Mouse (Mus musculus) brain, embryonic 18.5 days (tissue): Measurements from ENCODE around the gene 4933402J07Rik.

Experiments used
- DNase-seq: peaks from one replicate; pipeline ENCODE4 v3.0.0-alpha.2; 2012; ENCODE audit warnings: low read depth, low spot score

The 4933402J07Rik gene

DNA sequence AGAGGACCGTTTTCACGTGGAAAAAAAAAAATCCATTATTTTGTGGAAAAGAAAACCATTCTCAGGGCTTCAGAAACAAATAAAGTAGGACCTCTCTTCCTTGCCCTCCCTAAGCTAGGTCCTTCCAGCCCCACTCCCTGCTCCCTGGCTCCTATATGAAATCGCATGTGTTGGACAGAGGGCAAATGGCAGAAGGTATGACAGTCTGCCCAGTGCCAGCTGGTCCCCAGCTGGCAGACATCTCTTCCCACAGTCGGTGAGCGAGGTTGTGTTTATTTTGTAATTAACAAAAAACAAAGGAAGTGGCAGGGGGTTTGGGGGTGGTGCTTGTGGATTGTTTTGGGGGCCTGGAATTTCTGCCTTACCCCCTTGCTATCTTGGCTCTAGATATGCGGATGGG lies 56.6 kb downstream of the 4933402J07Rik start:
- no peak for DNase-seq

DNA sequence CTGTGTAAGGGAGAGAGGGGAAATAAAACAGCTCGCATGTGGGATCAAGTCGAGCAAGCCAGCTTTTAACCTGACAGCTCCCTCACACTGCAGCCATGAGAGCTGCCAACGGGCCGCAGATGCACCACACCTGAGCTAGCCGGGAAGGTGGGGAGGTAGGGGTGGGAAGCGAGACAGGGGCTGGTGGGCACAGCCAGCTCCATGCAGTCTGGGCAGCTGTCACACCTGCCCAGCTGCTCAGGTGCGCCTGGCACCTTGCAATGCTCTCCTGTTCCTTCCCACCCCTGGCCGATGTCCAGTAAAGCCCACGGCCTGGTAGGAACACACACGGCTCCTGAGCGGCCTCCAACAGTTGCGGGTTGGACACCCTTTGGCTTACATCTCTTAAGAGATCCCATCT lies 57.5 kb downstream of the 4933402J07Rik start:
- DNase-seq, result no peak

DNA sequence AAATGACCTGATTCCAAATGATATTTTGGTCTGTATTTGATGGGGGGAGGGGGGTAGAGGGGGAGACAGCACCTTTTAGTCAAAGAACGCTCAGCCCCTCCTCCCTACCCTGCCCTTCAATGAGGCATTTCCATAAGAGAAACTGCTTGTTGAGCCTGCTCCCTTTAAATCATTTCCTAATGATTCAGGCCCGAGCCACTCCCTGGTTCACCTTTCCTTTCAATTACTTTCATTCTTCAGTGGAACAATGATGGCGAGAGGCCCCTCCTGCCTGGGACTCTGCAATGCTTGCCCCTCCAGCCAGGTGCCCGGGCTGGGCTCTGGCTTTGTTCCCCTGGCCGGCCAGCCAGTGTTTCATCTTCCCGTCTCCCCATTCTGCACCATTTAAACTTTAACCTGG lies 66.0 kb downstream of the 4933402J07Rik start:
- DNase-seq, result no peak

DNA sequence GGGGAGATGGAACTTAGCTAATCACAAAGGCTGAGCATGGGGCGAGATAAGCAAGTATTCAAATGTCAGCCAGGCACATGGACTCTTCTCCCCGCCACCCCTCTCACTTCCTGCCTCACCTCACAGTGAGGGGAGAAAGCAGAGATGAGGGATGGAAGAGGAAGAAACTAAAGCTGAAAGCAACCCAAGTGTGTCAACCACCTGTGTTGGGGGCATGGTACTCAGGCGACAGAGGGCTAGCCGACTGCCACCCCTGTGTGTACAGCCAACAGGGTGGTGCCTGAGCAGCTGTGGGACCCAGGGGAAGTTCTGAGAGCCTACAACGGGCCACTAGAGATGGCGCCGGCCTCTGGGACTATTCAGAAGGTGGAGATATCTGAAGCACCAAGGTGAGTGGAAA lies 68.1 kb downstream of the 4933402J07Rik start:
- DNase-seq, result no peak

DNA sequence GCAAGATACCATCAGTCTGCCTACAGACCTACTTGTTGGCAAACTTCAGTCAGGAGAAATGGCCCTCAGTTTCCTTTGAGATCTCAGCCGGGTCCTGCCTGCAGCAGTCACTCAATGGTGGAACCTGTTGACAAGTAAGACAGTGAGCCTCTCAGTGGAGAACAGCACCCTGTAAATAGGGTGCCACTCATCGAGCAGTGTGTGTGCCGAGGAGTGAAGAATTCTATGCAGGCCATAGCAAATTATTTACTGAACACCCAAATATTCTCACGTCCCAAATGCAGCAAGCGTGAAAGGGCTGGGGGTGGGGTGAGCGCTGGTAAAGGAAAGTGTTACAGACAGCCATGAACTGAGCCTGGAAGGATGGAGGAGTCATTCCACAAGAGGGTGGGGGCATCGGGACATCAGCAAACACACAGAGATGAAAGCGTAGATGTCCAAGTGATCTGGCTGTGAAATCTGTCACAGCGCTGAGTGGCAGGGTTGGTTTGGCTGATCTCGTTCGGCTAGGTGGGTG lies 72.6 kb downstream of the 4933402J07Rik start:
- DNase-seq, result no peak
